Mouse (Mus musculus) heart, postnatal 4 days (tissue): ENCODE results near the gene Trafd1. TPM values are rescaled to one million over a fixed set of nuclear protein-coding genes. Genes with fewer than 3 reads are reported as not detected.

ENCODE experiments used
- DNase-seq: peaks from one replicate; pipeline ENCODE4 v3.0.0; 2021
- total RNA-seq, 2 experiments: library from RNA; stranded (reverse); gene quantifications; 2 replicates each; pipeline ENCODE4 v1.2.3; 2021

The Trafd1 gene
- total RNA-seq, 2 experiments from 2014 or later, result 55.0 to 66.2 TPM

DNA sequence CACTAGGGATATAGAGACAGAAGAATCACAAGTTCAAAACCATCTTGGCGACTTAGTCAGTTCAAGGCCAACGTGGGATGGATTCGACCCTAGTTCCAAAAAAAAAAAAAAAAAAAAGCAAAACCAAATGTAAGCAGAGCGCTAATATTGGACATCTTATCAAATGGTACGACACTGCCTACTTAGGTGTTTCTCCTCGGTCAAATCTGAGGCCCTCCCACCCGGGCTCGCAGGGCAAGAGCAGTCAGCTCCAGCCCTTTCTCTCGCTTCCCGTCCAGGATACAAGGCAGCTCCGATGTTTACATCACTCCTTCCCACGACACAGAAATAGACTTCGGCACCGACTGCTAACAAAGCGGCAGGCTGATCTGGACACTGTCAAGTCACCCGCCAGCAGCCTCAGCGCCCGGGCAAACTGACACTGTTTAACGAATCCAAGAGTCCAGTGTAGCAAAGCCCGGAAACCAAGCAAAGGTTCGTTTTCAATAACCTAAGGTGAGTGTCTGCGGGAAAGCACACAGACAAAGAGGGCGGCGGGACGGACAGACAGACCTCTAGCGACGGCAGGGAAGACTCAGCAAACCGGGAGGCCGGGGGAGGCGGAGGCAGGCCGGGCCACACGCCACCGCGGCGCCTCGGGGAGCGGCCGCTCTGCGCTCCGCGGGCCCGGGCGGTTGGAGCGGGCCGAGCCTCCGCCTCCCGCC is 523 bp downstream of the Trafd1 start:
- peak; percentile 72 for DNase-seq

DNA sequence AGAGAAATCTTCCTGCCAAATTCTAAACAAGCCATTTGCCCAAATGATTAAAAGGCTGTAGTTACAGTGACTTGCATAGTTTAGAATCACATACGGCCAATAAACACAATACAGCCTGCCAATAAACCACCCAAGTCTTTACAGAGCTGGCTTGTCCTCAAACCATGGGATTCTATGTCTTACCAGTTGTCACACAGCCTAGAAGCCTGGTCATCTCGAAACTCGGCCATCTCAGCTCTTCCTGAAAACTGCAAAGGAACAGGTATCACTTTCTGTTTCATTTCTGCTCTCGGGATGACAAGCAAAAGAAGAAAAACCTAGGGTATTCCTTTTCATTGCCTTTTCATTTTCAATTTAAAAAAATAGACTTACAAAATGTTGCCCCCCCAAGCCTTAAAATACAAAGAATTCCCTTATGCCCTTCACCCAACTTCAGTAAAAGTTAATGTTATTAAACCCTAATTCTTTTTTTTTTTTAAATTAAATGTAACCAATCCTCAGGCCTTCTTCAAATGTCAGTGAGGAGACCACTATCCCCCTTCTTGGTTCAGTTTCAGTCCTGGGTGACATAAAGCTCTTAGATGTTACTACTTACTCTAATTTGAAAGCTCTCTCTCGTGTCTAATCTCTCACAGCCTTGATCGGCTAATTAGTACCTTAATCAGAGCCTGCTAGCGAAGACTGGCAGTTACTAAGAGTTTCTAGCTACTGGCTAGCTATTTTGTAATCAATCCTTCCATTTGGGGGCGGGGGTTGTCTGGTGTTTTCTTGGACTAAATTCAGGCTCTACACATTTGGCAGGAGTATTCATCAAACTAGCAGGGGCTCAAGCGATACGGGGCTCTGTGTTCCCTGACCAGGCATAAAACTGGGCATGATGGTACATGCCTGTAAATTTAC is 1.3 kb downstream of the Trafd1 start:
- no peak for DNase-seq

DNA sequence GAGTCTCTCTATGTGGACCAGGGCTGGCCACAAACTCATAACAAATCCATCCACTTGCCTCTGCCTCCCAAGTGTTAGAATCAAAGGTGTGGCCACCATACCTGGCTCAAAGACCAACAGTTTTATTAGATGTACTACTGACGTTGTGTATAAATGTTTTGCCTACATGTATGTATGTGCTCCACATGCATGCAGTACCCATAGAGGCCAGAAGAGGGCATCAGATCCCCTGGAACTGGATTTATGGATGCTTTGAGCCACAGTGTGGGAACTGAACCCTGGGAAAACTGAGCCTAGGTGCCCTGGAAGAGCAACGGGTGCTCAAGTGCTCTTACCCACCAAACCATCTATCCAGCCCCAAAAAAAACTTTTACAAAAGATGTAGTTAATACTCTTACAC is 4.7 kb downstream of the Trafd1 start:
- no peak for DNase-seq

DNA sequence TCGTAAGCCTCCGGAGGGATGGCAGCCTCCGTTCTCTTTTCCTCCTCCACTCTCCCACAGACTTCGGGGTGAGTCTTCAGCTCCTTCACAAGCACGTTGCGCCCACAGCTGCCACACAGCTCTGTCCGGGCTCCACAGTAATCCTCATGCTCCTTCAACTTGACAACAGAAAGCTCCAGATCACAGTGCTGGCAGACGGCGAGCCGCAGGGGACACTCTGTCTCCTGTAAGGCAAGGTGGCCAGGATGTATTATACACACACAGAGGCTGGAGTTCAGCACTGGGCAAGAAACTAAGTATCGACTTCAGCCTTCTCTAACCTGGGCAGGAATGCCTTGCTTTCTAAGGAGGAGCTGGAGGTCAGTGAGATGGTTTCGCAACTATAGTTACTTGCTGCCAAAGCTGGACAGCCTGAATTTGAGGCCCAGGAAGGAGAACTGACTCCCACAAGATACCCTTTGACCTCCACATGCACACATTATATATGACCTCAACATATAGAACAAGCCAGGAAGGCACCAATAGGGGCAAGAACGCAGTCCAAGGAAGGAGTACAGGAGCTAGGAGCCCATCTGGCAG is 6.7 kb downstream of the Trafd1 start:
- no peak for DNase-seq

DNA sequence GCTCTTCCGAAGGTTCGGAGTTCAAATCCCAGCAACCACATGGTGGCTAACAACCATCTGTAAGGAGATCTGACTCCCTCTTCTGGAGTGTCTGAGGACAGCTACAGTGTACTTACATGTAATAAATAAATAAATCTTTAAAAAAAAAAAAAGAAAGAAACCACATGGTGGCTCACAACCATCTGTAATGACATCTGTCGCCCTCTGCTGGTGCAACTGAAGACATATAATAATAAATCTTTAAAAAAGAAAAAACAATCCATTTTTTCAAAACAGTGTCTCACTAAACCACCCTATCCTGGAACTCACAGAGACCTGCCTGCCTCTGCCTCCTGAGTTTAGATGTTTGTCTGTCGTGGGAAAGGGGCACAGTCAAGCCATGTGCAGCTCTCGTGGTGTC is 8.5 kb downstream of the Trafd1 start:
- peak; percentile 66 for DNase-seq

DNA sequence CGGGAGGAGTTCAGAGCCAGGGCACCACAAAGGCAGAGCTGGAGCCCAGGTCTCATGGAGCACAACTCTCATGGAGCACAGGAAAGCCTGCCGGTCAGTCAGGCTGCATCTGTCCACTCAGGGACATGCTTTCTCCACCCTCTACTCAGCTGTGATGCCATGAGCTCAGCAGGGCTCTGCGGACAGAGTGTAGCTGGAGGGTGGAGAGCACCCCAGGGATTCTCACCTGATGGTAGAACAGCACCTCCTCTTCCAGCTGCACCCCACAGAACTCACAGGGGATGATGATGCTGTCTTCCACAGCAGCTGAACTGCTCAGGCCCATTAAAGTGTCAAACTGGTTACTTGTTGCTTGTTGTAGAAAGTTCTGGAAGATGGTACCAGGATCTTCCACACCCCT is 10.6 kb downstream of the Trafd1 start:
- no peak for DNase-seq

DNA sequence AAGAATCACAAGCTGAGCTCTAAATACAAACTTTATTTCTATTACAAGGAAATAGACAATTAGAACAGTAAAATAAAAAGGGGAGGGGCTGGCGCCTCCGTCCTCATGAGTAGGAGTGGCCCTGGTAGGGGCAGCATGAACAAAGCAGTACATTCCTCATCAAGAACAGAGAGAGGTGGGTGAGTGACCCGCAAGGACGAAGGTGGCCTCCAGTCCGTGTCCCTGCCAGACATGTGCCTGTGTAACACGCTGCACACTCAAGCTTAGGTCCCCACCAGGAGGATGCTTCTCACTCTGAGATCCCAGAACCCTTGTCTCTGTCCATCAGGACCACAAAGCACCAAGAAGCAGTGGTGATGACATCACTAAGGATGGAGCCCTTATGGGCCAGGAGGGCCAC is 13.7 kb downstream of the Trafd1 start:
- DNase-seq, result no peak

DNA sequence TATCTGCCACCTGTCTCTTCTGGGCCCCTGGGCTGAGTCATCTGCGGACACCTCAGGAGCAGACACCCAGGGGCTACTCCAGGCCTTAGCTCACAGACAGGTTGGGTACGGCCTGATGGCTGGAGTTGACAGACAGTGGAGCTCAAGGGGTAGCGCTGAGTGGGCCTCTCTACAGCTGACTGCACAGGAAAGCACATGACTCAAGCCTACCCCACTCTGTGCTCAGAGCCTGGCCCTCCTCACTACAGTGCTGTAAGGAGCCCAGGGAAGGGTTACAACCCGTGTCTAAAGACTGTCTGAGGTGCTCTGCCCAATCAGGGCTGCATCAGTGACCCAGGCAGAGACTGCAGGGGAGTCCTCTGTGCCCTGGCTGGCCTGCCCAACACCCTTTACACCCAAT is 18.2 kb downstream of the Trafd1 start:
- no peak for DNase-seq

DNA sequence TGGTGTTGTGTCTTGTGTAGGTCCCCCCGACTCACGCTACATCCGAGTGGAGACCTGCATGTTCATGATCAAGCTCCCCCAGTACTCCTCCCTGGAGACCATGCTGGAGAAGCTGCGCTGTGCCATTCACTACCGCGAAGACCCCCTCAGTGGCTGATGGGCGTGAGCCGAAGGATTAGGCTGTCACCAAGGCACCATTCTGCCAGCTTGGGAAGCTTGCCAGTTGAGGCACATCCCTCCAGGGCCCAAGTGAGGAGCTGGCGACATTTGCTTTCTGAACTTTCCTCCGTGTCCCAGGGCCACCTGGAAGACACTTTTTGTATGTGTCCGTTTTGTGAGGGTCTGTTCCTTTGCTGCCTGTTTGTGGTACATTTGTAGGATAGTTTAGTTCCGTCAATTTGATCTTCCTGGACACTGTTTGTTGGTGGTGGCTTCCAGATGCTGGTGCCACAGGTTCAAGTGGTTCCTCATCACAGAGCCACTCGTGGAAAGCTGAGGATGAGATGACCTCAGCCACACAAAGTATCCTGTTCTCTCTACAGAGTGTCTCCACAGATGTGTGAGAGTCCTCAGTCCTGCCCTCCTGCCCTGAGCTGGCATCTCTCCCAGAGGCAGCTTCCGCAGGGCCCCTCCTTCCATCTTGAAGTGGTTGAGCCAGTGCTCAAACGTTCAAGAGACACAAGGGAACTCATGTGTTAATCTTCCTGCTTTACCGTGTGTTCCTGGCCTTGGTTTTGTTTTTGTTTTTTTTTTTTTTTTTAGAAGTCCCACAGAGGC is 18.8 kb downstream of the Trafd1 start:
- DNase-seq, result no peak

DNA sequence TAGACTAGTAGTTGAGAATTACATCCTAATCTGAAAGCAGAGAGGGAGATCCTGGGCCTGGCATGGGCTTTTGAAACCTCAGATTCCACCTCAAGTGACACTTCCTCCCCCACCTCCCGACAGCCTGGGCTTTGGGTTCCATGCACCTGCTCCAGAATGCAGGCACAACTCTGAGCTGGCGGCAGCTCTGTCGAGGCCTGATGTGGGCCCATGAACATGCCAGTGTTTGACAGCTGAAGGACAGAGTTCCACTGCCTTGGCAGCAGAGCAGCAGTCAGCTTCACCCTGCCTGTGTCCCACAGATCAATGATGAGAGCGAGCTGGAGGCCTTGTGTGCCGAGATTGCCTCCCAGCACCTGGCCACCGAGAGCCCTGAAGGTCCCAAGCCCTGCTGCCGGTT is 22.0 kb downstream of the Trafd1 start:
- no peak for DNase-seq

DNA sequence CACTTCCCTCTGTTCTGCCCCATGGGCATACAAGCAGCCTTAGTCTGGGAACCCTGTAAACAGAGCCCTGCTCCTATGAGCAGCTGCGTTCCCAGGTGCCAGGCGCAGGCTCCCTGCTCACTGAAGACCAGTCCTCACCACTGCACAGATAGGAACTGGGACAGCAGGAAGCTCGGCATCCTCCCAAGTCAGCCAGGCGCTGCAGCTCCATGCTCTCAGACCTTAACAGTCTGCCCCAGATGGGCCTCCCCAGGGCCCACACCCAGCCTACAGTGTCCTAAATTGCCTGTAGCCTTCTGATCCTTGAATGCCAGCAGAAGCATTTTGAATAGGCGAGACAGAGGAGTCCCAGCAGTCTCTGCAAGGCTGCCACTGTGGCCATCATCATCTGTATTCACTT is 23.7 kb downstream of the Trafd1 start:
- DNase-seq, result no peak

DNA sequence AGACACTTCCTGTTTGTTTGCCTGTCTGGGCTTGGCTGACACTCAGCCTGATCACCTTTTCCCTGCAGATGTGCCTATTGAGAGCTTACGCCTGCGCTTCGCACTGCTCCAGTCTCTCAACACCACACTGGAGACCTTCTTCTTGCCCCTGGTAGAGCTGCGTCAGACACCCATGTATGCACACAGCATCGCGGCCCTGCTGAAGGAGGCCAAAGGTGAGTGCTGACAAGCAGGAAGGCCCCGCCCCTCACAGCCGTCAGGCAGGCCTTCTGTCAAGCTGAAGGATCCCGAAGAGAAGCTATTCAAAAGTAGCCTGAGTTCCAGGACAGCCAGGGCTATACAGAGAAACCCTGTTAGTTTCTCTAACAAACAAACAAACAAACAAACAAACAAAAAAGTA is 26.2 kb downstream of the Trafd1 start:
- no peak for DNase-seq

DNA sequence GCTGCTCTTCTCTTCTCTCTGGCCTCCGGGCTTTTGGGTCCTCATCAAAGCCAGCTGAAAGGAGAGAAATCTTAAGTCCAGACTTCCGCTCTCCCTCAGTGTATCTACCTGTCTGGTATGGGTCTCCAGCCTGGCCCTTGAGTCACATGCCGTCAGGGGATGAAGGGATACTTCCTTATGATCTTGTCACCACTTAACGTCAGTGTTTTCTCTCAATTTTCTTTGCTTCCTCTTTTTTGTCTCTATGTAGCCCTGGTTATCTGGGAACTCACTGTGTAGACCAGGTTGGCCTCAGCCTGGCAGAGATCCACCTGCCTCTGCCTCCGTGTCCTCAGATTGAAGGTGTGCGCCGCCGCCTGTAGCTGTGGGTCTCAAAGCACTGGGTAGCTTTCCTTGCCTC is 41.4 kb downstream of the Trafd1 start:
- no peak for DNase-seq

DNA sequence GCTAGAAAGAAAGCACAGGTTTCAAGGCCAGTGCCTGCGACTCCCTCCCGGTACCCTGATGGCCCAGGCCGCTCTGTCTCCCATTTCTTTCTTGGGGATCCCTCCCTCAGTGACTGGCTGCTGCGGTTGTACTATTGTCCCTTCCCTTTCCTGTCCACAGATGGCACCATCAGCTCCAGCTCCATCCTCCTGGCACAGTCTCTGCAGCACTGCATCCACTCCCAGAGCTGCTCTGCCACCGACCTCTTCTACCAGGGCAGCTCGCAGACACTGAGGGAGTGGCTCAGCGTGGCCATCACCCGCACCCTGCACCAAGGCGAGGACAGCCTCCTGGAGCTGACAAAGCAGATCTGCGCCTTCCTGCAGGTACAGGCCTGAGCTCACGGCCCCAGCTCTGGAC is 42.9 kb downstream of the Trafd1 start:
- DNase-seq, result no peak

DNA sequence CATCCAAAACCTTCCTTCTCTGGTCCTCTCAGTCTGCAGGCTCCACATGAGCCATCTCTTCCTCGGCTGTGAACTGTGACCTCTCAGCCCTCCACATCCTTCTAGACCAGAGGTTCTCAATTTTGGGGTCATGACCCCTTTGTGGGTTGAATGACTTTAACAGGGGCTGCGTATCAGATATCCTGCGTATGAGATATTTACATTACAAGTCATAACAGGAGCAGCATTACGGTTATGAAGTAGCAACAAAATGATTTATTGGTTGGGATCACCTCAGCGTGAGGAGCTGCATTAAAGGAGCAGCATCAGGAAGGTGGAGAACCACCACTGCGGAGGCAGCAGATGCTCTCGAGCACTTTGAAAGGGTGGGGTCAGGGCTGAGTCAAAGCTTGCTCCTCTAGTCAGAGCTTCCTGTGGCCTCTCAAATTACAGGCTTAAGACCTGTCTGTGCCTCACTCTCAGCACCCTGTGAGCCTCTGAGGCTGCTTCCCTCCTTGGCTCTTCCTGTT is 44.4 kb downstream of the Trafd1 start:
- no peak for DNase-seq

DNA sequence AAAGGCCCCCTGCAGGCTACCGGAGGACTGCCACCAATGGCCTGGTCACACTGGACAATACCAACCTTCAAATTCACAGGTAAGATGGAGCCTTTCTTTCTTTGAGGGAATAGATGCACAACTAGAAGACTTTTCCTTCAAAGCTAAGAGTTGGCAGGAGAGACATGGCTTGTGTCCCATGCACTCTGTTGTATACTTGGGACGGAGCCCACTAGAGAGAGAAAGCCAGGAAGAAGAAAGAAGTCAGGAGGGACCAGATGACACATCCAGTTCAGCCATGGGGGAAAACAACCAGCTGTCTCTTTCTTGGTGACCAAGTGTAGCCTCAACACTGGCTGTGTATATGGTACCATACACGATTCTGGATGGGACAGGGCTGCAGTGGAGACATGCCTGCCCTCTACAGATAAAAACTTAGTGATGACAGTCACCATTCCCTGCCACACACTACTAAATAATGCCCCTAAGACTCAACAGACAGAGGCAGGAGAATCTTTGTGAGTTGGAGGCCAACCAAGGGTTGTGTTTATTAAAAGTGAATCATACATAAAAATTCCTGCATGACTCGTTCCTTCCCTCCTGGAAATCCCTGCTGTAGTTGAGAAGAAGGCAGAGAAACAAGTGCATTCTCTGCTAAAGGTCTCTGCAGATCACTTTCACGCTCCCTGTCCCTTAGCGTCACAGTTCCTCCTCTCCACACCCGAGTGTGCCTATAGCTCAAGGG is 45.8 kb downstream of the Trafd1 start:
- peak; percentile 32 for DNase-seq

DNA sequence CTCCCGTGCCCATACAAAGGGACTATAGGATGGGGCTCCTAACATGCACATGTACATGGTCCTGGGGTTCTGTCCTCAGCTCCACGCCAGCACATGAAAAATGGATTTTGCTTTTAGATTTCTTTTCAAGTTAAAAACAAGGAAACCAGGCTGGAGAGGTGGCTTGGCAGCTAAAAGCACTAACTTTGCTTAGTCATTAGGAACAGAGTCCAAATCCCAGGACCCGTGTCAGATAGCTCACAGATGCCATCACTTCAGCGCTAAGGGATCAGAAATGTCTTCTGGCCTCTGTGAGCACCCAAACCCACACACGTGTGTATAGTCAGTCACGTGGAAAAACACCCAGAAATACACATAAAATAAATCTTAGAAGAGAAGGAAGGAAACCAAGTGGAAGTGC is 48.7 kb downstream of the Trafd1 start:
- DNase-seq, result no peak

DNA sequence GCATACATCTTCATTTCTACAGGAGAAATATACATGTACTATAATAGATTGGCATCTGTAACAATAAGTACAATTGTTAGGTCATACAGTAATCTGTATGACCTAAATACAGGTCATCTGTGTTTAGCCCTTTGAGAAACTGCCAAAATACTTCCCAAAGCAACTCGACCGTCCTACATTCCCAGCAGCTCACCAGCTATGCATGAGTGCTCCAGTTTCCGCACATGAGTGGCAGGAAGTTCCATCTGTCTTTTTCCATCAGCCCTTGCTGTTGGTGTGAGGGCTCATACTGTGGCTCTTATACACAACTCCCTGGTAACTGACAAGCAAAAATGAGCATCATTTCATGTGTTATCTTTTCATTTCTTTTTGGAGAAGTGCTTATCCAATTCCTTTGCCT is 49.4 kb downstream of the Trafd1 start:
- DNase-seq, result no peak

DNA sequence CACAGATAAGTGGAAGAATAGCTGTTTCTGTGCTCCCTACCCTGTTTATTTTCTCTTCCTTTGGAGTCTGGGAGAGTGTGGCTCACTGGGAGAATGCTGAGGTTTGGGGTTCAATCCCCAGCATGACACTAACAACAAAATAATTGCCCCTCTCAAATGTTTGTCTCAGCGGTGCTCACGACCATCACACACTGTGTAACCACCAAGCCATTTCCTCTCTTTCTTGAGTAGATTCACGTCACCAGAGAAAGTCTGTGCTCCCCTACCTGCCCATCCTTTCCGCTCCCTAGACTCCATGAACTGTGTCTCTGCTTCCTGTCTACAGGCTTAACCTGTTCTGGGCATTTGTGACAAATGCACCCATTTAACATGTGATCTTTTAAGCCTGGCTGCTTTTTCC is 50.0 kb downstream of the Trafd1 start:
- DNase-seq, result no peak

DNA sequence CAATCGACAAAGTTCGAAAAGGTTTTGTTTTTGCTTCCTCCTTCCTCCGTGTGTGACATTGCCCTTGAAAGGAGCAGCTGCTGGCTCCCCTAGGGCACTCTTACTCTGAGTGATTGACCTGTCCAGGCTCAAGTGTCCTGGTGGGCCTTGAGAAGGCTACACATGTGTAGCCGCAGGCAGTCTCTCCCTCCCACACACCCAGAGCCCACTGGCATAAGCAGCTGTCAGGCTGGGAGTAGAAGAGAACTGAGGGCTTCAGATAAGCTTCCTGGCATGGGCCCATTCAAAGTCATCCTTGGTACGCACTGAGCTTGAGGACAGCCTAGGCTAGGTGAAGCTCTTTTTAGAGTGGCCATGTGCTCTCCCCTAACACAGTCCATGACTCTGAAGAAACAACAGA is 51.0 kb downstream of the Trafd1 start:
- DNase-seq, result no peak

DNA sequence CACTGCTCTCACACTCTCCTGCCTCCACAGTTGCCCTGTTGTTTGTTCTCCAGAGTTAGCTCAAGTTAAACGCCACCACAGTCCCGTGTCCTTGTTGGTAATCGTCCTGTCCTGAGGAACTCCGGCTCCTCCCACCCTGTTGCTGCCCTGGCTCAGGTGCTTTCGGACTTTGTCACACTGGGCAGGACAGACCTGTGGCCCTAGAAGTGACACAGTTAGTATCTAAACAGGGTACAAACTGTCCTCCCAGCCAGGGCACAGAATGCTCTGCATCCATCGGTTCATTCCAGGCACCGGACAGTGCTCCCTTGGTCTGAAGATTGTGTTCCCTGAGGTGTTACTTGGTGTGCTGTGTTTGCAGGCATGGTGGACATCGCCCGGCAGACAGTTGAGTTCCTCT is 51.5 kb downstream of the Trafd1 start:
- DNase-seq, result no peak

DNA sequence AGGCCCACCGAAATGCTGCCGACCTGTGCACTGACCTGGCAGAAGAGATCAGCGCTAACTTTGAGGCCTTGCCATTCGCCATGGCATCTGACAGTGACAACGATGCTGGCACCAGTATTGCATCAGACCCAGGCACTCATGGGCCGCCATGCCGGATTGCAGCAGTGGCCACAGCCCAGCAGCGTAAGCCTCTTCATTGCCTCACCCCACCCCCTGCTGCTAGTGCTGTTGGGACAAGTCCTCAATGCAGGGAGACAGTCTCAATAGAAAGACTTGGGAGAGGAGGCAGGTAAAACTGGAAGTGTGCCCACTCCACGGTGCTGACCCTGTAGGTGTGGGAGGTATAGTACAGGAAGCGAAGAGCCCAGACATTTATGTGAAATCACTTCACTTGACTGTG is 53.7 kb downstream of the Trafd1 start:
- DNase-seq, result no peak
